Mouse (Mus musculus): ENCODE measurements around the gene Irf4. TPM values are rescaled to one million over a fixed set of nuclear protein-coding genes. Genes with fewer than 3 reads are reported as not detected.

The Irf4 gene
- total and polyA plus RNA-seq, 2 experiments = 0.27 to 0.28 TPM

- H3K79me2 ChIP-seq (ENCODE audit: control insufficient read depth, insufficient read depth, low read length) = no peaks in the 10 kb centered on the region
- H3K27me3 ChIP-seq (ENCODE audit: control insufficient read depth, insufficient read depth, low read length) = no peaks in the 10 kb centered on the region
- DNase-seq (ENCODE audit: extremely low read depth, low read depth, low spot score) = no peak
- no peaks in the 10 kb centered on the region for H3K4me1 ChIP-seq (ENCODE audit: control insufficient read depth, insufficient read depth, low read length)
- H3K4me3 ChIP-seq (ENCODE audit: insufficient read depth, low read depth, low read length) = no peak overlapping the region
- no peak for TF ChIP-seq POLR2A (IDR thresholded peaks at IDR 0.05; ENCODE audit: extremely low read depth, insufficient read depth, low read length)
- TF ChIP-seq CTCF (IDR thresholded peaks at IDR 0.05; ENCODE audit: low read depth, low read length) = no peak
- 31% methylated on average over 7 of the region's 7 CpGs for WGBS
- no peak overlapping the region for H3K9ac ChIP-seq (ENCODE audit: low read depth, low read length)
- no peaks in the 10 kb centered on the region for H3K36me3 ChIP-seq (ENCODE audit: control insufficient read depth, insufficient read depth, low read length)
- H3K27ac ChIP-seq (replicated peaks; ENCODE audit: insufficient read depth, low read depth, low read length) = no peak overlapping the region
These were observed 26.4 kb upstream of the Irf4 start for GRCm38 (mm10) chr13:30722601-30723000.

- WGBS = 66% methylated on average over 5 of the region's 5 CpGs
- H3K36me3 ChIP-seq (ENCODE audit: control insufficient read depth, insufficient read depth, low read length) = no peaks in the 10 kb centered on the region
- no peaks in the 10 kb centered on the region for H3K27me3 ChIP-seq (ENCODE audit: control insufficient read depth, insufficient read depth, low read length)
- H3K4me3 ChIP-seq (ENCODE audit: insufficient read depth, low read depth, low read length) = no peak overlapping the region
- no peaks in the 10 kb centered on the region for H3K4me1 ChIP-seq (ENCODE audit: control insufficient read depth, insufficient read depth, low read length)
- TF ChIP-seq CTCF (IDR thresholded peaks at IDR 0.05; ENCODE audit: low read depth, low read length) = no peak
- H3K79me2 ChIP-seq (ENCODE audit: control insufficient read depth, insufficient read depth, low read length) = no peaks in the 10 kb centered on the region
- no peak for DNase-seq (ENCODE audit: extremely low read depth, low read depth, low spot score)
- no peak overlapping the region for H3K27ac ChIP-seq (replicated peaks; ENCODE audit: insufficient read depth, low read depth, low read length)
- H3K9ac ChIP-seq (ENCODE audit: low read depth, low read length) = no peak overlapping the region
These were observed 25.8 kb upstream of the Irf4 start for GRCm38 (mm10) chr13:30723258-30723657.

GRCm38 (mm10) chr13:30723858-30724257 lies 25.2 kb upstream of the Irf4 start:
- no peaks in the 10 kb centered on the region for H3K27me3 ChIP-seq (ENCODE audit: control insufficient read depth, insufficient read depth, low read length)
- H3K4me3 ChIP-seq (ENCODE audit: insufficient read depth, low read depth, low read length) = no peak overlapping the region
- 60% methylated on average over 8 of the region's 8 CpGs for WGBS
- H3K36me3 ChIP-seq (ENCODE audit: control insufficient read depth, insufficient read depth, low read length) = no peaks in the 10 kb centered on the region
- no peak overlapping the region for H3K27ac ChIP-seq (replicated peaks; ENCODE audit: insufficient read depth, low read depth, low read length)
- no peak for DNase-seq (ENCODE audit: extremely low read depth, low read depth, low spot score)
- H3K4me1 ChIP-seq (ENCODE audit: control insufficient read depth, insufficient read depth, low read length) = no peaks in the 10 kb centered on the region
- TF ChIP-seq CTCF (IDR thresholded peaks at IDR 0.05; ENCODE audit: low read depth, low read length) = no peak
- TF ChIP-seq POLR2A (IDR thresholded peaks at IDR 0.05; ENCODE audit: extremely low read depth, insufficient read depth, low read length) = no peak
- no peak overlapping the region for H3K9ac ChIP-seq (ENCODE audit: low read depth, low read length)
- H3K79me2 ChIP-seq (ENCODE audit: control insufficient read depth, insufficient read depth, low read length) = no peaks in the 10 kb centered on the region

- Histone ChIP-seq H3K4me3 (ENCODE audit: insufficient read depth, low read depth, low read length) (no peak overlapping the region), H3K36me3 (ENCODE audit: control insufficient read depth, insufficient read depth, low read length) (no peaks in the 10 kb centered on the region), H3K79me2 (ENCODE audit: control insufficient read depth, insufficient read depth, low read length) (no peaks in the 10 kb centered on the region), H3K27ac (replicated peaks; ENCODE audit: insufficient read depth, low read depth, low read length) (no peak overlapping the region), H3K4me1 (ENCODE audit: control insufficient read depth, insufficient read depth, low read length) (no peaks in the 10 kb centered on the region), H3K9ac (ENCODE audit: low read depth, low read length) (no peak overlapping the region), H3K27me3 (ENCODE audit: control insufficient read depth, insufficient read depth, low read length) (no peaks in the 10 kb centered on the region)
- TF ChIP-seq CTCF (IDR thresholded peaks at IDR 0.05; ENCODE audit: low read depth, low read length) = no peak
- TF ChIP-seq POLR2A (IDR thresholded peaks at IDR 0.05; ENCODE audit: extremely low read depth, insufficient read depth, low read length) = no peak
- 22% methylated on average over 7 of the region's 7 CpGs for WGBS
- DNase-seq (ENCODE audit: extremely low read depth, low read depth, low spot score) = peak; percentile 67
These were observed 24.2 kb upstream of the Irf4 start for GRCm38 (mm10) chr13:30724691-30725271.

- H3K36me3 ChIP-seq (ENCODE audit: control insufficient read depth, insufficient read depth, low read length) = no peaks in the 10 kb centered on the region
- no peak overlapping the region for H3K9ac ChIP-seq (ENCODE audit: low read depth, low read length)
- no peak for TF ChIP-seq CTCF (IDR thresholded peaks at IDR 0.05; ENCODE audit: low read depth, low read length)
- TF ChIP-seq POLR2A (IDR thresholded peaks at IDR 0.05; ENCODE audit: extremely low read depth, insufficient read depth, low read length) = no peak
- no peaks in the 10 kb centered on the region for H3K4me1 ChIP-seq (ENCODE audit: control insufficient read depth, insufficient read depth, low read length)
- H3K79me2 ChIP-seq (ENCODE audit: control insufficient read depth, insufficient read depth, low read length) = no peaks in the 10 kb centered on the region
- no peak overlapping the region for H3K27ac ChIP-seq (replicated peaks; ENCODE audit: insufficient read depth, low read depth, low read length)
- no peak overlapping the region for H3K4me3 ChIP-seq (ENCODE audit: insufficient read depth, low read depth, low read length)
- H3K27me3 ChIP-seq (ENCODE audit: control insufficient read depth, insufficient read depth, low read length) = no peaks in the 10 kb centered on the region
- DNase-seq (ENCODE audit: extremely low read depth, low read depth, low spot score) = no peak
- WGBS = 91% methylated on average over 4 of the region's 4 CpGs
These were observed 22.1 kb upstream of the Irf4 start for GRCm38 (mm10) chr13:30726879-30727278.

GRCm38 (mm10) chr13:30728155-30728554 lies 20.9 kb upstream of the Irf4 start:
- H3K4me3 ChIP-seq (ENCODE audit: insufficient read depth, low read depth, low read length) = no peak overlapping the region
- H3K79me2 ChIP-seq (ENCODE audit: control insufficient read depth, insufficient read depth, low read length) = no peaks in the 10 kb centered on the region
- H3K27ac ChIP-seq (replicated peaks; ENCODE audit: insufficient read depth, low read depth, low read length) = no peak overlapping the region
- no peaks in the 10 kb centered on the region for H3K36me3 ChIP-seq (ENCODE audit: control insufficient read depth, insufficient read depth, low read length)
- no peaks in the 10 kb centered on the region for H3K27me3 ChIP-seq (ENCODE audit: control insufficient read depth, insufficient read depth, low read length)
- TF ChIP-seq CTCF (IDR thresholded peaks at IDR 0.05; ENCODE audit: low read depth, low read length) = no peak
- TF ChIP-seq POLR2A (IDR thresholded peaks at IDR 0.05; ENCODE audit: extremely low read depth, insufficient read depth, low read length) = no peak
- no peak overlapping the region for H3K9ac ChIP-seq (ENCODE audit: low read depth, low read length)
- no peak for DNase-seq (ENCODE audit: extremely low read depth, low read depth, low spot score)
- H3K4me1 ChIP-seq (ENCODE audit: control insufficient read depth, insufficient read depth, low read length) = no peaks in the 10 kb centered on the region
- 93% methylated on average over 7 of the region's 7 CpGs for WGBS
